Mouse (Mus musculus): Measurements from ENCODE around the gene Fbxl5. TPM values are rescaled to one million over a fixed set of nuclear protein-coding genes. Genes with fewer than 3 reads are reported as not detected.

Fbxl5 gene
- 47.3 and 51.9 TPM in 2 replicates for polyA plus RNA-seq (2016; fragmentation: Nextera tagmentation; extraction: Ambion mirVana)

DNA sequence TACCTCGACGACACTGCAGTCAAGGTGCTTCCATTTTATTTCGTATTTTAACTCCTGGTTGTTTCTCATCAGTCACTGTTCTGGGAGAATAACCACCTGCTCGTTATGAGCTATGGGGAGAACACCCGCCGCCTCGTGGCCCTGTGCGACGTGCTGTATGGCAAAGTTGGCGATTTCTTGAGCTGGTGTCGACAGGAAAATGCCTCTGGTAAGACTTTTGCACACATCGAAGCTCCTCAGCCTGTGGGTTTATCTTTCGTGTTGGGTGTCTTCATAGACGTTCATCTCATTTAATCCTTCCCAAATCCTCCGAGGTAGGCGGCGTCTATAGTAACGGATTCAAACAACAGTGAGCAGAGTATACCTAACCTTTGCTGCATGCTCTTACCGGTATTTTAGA is at the start of gene Fbxl5:
Gene Fbxl5, minus strand, starts transcription at position 101 of the 400 bp plus-strand sequence.
- no peaks in the 10 kb centered on the region for H3K27me3 ChIP-seq (ENCODE audit: low read depth, poor library complexity, severe bottlenecking)
- H3K4me1 ChIP-seq = peaks cover 14% of the 10 kb centered on the region
- H3K4me3 ChIP-seq = no peak within 1 kb of the TSS
- H3K27ac ChIP-seq = no peak within 1 kb of the TSS
- H3K9me3 ChIP-seq (replicated peaks) = no peaks in the 10 kb centered on the region
- DNase-seq (ENCODE audit: low spot score) = no peak
- WGBS = 78% methylated on average over 19 of the region's 19 CpGs
- H3K36me3 ChIP-seq = no peaks in the 10 kb centered on the region

DNA sequence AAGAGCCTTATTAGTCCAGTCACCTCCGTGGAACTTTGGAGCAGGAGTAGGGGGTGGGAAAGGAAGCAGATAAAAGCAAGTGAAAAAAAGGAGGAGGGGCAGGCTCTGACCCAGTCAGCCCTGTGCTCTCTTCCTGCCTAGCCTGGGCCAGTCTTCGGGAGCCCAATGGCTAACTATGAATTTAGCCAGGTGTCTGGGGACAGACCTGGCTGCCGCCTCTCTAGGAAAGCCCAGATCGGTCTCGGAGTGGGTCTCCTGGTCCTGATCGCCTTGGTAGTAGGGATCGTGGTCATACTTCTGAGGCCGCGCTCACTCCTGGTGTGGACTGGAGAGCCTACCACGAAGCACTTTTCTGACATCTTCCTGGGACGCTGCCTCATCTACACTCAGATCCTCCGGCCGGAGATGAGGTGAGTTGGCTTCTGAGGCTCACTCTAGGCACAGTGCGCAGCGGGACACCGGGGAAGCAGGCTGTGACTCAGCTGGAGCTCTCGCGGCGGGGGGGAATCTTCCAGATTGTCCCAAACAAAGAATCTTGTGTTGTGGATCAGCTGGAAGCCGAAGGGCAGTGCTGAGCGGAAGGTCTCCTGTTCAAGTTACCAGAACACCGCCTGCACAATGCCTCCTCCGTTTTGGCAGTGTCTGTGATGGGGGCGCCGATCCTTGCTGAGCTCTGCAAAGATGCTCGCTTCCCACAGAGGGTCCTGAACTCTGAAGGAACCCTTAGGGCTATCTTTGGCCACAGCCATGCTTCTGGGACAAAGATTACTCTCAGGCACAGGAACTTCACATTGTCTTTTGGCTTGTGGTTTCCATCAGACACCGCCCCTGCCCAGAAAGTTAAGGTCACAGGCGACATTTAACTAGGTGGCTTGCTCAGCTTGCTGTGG is 47.5 kb upstream of the Fbxl5 start:
- H3K27ac ChIP-seq = peak overlapping the region; percentile 87
- no peaks in the 10 kb centered on the region for H3K36me3 ChIP-seq
- peaks cover 25% of the 10 kb centered on the region for H3K4me1 ChIP-seq
- 0 out of 2 replicates have a peak, but pooled peaks cover 7% of the 10 kb centered on the region for H3K27me3 ChIP-seq (ENCODE audit: low read depth, poor library complexity, severe bottlenecking)
- 4% methylated on average over 28 of the region's 28 CpGs for WGBS
- peak; percentile 63 for DNase-seq (ENCODE audit: low spot score)
- peak overlapping the region; percentile 58 for H3K4me3 ChIP-seq
- H3K9me3 ChIP-seq (replicated peaks) = no peaks in the 10 kb centered on the region

DNA sequence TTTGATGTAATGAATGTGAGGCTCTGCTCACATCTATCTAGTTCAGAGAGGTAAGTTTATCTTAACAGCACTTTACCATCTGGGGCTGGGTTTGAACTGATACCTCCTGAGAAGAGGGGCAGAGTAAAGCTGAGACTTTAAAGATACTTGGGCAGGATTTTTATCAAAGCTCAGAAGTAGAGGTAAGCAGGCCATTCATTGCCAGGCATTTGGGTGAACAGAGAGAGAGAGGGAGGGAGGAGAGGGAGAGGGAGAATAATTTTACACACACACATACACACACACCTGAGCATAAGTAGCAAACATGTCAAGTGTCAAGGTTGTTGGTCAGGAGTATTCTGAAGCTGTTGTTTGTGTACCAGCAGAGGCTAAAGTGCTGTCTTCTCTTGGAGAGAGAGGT is 46.8 kb upstream of the Fbxl5 start, which contains the start of gene Cd38:
Gene Cd38, plus strand, starts transcription at position 301 of the 400 bp plus-strand sequence.
- Histone ChIP-seq H3K4me3 (peak within 1 kb of the TSS; percentile 58), H3K4me1 (peaks cover 25% of the 10 kb centered on the region), H3K27ac (peak within 1 kb of the TSS; percentile 87), H3K36me3 (no peaks in the 10 kb centered on the region), H3K9me3 (replicated peaks) (no peaks in the 10 kb centered on the region), H3K27me3 (ENCODE audit: low read depth, poor library complexity, severe bottlenecking) (0 out of 2 replicates have a peak, but pooled peaks cover 7% of the 10 kb centered on the region)
- no peak for DNase-seq (ENCODE audit: low spot score)

DNA sequence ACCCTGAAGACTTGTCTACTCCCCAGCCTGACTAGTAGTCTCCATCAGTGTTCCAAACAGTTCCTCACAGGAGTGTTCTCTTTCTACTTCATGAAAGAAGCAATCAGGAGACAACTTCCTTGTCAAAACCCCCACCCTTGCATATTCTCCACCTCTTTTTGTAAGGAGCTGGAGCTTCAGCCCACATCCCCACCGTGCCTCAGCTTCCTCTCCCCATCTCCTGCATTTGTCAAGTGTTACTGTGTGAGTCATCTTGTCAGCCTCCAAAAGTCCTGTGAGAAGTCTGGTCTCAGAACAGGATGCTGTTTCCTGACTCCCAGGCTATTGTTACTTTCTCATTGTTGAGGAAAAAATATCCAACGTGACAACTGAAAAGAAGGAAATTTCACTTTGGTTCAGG is 43.9 kb upstream of the Fbxl5 start:
- peaks cover 25% of the 10 kb centered on the region for H3K4me1 ChIP-seq
- DNase-seq (ENCODE audit: low spot score) = no peak
- H3K4me3 ChIP-seq = no peak overlapping the region
- no peaks in the 10 kb centered on the region for H3K9me3 ChIP-seq (replicated peaks)
- WGBS = 82% methylated on average over 2 of the region's 2 CpGs
- H3K36me3 ChIP-seq = no peaks in the 10 kb centered on the region
- H3K27me3 ChIP-seq (ENCODE audit: low read depth, poor library complexity, severe bottlenecking) = 0 out of 2 replicates have a peak, but pooled peaks cover 7% of the 10 kb centered on the region
- no peak overlapping the region for H3K27ac ChIP-seq

- Histone ChIP-seq H3K4me1 (peaks cover 13% of the 10 kb centered on the region), H3K36me3 (no peaks in the 10 kb centered on the region), H3K9me3 (replicated peaks) (no peaks in the 10 kb centered on the region), H3K27me3 (ENCODE audit: low read depth, poor library complexity, severe bottlenecking) (0 out of 2 replicates have a peak, but pooled peaks cover 7% of the 10 kb centered on the region), H3K27ac (no peak overlapping the region), H3K4me3 (no peak overlapping the region)
- 69% methylated on average over 6 of the region's 6 CpGs for WGBS
- no peak for DNase-seq (ENCODE audit: low spot score)
These were observed 42.2 kb upstream of the Fbxl5 start for GRCm38 (mm10) chr5:43863642-43864041.

DNA sequence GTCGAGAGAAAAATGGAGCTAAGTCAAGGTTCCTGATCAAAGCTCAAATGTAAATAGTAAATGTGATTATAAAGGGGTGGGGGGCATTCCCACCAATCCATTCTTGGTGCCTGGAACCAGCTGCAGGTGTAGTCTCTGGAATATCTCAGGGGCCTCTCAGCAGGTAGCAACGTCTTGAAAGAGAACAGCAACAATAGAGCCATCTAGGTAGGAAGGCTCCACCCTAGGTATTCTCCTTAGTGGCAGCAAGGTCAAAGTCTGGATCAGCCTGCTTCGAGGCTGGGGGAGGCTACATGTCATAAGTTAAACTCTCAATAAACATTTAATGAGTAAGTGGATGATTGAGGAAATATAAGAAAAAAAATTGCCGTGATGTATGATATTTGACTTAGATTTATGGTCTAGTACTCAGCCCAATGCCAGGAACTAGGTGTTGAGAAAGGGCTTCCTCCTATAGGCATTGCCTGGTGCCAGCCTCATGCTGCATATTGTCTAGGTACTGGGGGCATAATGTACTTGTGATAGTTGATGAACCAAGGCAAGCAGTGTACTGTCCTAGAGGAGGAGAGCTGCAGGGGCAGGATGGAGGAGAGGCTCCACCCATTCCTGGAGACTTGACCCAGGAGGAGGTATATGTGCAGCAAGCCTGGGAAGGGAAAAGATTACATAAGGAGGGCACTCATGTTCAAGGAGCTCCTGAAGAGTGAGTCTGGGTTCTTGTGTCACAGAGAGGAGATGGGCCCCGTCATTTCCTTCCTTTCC is 39.4 kb upstream of the Fbxl5 start:
- whole genome bisulfite sequencing = 74% methylated on average over 5 of the region's 5 CpGs
- Histone ChIP-seq H3K4me3 (no peak overlapping the region), H3K27ac (no peak overlapping the region), H3K4me1 (no peaks in the 10 kb centered on the region), H3K36me3 (no peaks in the 10 kb centered on the region), H3K9me3 (replicated peaks) (no peaks in the 10 kb centered on the region), H3K27me3 (ENCODE audit: low read depth, poor library complexity, severe bottlenecking) (no peaks in the 10 kb centered on the region)
- no peak for DNase-seq (ENCODE audit: low spot score)

DNA sequence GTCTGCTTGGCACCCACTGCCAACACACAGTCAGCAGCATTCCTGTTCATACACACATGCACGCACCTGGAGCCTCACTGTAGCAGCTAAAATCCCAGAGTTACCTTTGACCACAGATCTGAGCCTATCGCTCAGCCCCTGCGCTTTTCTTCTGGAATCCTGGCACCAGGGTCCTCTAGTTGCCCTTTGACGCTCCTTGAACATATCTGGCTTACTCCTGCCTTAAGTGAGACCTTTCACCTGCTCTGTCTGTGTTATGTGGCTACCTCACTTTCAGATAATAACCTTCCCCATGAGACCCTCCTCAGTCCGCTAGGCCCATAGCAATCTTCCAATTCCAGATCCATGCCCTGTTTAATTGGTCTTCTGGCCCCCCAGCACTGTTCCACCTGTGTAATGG is 38.7 kb upstream of the Fbxl5 start:
- no peaks in the 10 kb centered on the region for H3K9me3 ChIP-seq (replicated peaks)
- H3K36me3 ChIP-seq = no peaks in the 10 kb centered on the region
- no peaks in the 10 kb centered on the region for H3K4me1 ChIP-seq
- 93% methylated on average over 5 of the region's 5 CpGs for WGBS
- no peak overlapping the region for H3K4me3 ChIP-seq
- no peak overlapping the region for H3K27ac ChIP-seq
- no peak for DNase-seq (ENCODE audit: low spot score)
- H3K27me3 ChIP-seq (ENCODE audit: low read depth, poor library complexity, severe bottlenecking) = no peaks in the 10 kb centered on the region

DNA sequence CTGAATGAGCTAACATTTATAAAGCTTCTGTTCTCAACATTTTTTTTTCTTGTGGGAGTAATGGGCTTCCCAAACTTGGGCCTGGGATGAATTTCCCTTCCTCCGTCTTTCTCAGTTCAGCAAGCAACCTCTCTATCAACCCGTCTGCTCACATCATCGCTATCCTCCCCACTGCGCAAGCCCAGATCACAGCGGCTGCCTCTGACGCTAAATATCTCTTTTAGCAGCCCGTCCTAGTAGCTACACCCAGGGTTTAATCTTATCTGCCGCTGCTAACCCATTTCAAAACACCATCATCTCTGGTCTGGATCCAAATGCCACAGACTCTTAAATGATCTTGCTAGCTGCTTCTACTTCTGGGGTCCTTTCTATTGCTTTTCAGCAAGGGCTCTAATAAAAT is 38.2 kb upstream of the Fbxl5 start:
- DNase-seq (ENCODE audit: low spot score) = no peak
- Histone ChIP-seq H3K36me3 (no peaks in the 10 kb centered on the region), H3K4me3 (no peak overlapping the region), H3K27ac (no peak overlapping the region), H3K9me3 (replicated peaks) (no peaks in the 10 kb centered on the region), H3K4me1 (no peaks in the 10 kb centered on the region), H3K27me3 (ENCODE audit: low read depth, poor library complexity, severe bottlenecking) (no peaks in the 10 kb centered on the region)
- WGBS = 87% methylated on average over 8 of the region's 8 CpGs

DNA sequence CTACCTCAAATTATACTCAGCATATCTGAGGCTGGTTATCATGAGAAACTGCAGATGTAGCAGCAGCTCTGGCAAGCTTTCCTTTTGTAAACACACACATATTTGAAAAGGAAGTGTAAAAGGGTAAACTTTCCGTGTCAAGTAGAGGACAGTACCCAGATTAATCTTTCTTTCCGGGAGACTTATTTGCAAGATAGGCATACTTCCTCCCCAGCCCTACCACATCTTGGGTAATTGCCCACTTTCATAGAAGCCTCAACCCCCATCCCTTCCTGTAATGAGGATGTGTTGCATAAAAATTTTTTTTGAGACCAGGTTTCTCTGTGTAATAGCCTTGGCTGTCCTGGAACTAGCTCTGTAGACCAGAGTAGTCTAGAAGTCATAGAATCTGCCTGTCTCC is 34.3 kb upstream of the Fbxl5 start:
- no peaks in the 10 kb centered on the region for H3K4me1 ChIP-seq
- no peak for DNase-seq (ENCODE audit: low spot score)
- H3K36me3 ChIP-seq = no peaks in the 10 kb centered on the region
- H3K9me3 ChIP-seq (replicated peaks) = no peaks in the 10 kb centered on the region
- WGBS = 89% methylated on average over 2 of the region's 2 CpGs
- no peaks in the 10 kb centered on the region for H3K27me3 ChIP-seq (ENCODE audit: low read depth, poor library complexity, severe bottlenecking)
- no peak overlapping the region for H3K27ac ChIP-seq
- H3K4me3 ChIP-seq = no peak overlapping the region

GRCm38 (mm10) chr5:43853868-43854488 is 32.5 kb upstream of the Fbxl5 start:
- Histone ChIP-seq H3K27ac (no peak overlapping the region), H3K36me3 (no peaks in the 10 kb centered on the region), H3K4me3 (no peak overlapping the region), H3K4me1 (no peaks in the 10 kb centered on the region), H3K27me3 (ENCODE audit: low read depth, poor library complexity, severe bottlenecking) (no peaks in the 10 kb centered on the region), H3K9me3 (replicated peaks) (no peaks in the 10 kb centered on the region)
- WGBS = 87% methylated on average over 7 of the region's 7 CpGs
- DNase-seq (ENCODE audit: low spot score) = no peak

GRCm38 (mm10) chr5:43853096-43853867 is 31.8 kb upstream of the Fbxl5 start:
- H3K36me3 ChIP-seq = no peaks in the 10 kb centered on the region
- H3K4me1 ChIP-seq = no peaks in the 10 kb centered on the region
- WGBS = 79% methylated on average over 11 of the region's 11 CpGs
- no peak overlapping the region for H3K4me3 ChIP-seq
- H3K9me3 ChIP-seq (replicated peaks) = no peaks in the 10 kb centered on the region
- no peak for DNase-seq (ENCODE audit: low spot score)
- H3K27me3 ChIP-seq (ENCODE audit: low read depth, poor library complexity, severe bottlenecking) = no peaks in the 10 kb centered on the region
- 0 out of 2 replicates have a peak overlapping the region, but pooled peaks have one; percentile 59 for H3K27ac ChIP-seq

DNA sequence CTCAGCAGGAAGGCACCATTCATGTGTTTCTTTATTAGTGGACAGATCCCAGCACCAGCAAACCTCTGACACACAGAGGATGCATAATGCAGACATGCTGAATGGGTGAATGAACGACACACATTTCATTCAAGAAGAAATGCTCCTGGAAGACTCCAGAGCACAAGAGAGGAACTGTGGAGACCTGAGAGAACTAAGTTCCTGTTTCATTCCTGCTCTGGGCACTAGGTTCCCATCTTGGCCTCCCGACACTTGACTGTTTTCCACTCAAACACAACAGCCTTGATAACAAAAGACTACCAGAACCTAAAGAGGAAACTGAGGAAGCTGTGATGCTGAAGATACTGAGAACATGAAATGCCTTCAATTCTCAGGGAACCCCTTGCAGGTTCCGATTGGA is 26.8 kb upstream of the Fbxl5 start:
- Histone ChIP-seq H3K27ac (no peak overlapping the region), H3K36me3 (no peaks in the 10 kb centered on the region), H3K27me3 (ENCODE audit: low read depth, poor library complexity, severe bottlenecking) (no peaks in the 10 kb centered on the region), H3K4me3 (no peak overlapping the region), H3K4me1 (peaks cover 8% of the 10 kb centered on the region; the same call in 1 of the 2 replicates), H3K9me3 (replicated peaks) (0 out of 2 replicates have a peak, but pooled peaks cover 1% of the 10 kb centered on the region)
- no peak for DNase-seq (ENCODE audit: low spot score)
- WGBS = 91% methylated on average over 3 of the region's 3 CpGs
